Mouse (Mus musculus) R1 (cell line): ENCODE data around the gene Sema4d.

Experiments
- DNase-seq: peaks from one replicate; pipeline ENCODE4 v3.0.0-alpha.2; 2018; ENCODE audit warnings: low read depth, low spot score

Gene Sema4d

DNA sequence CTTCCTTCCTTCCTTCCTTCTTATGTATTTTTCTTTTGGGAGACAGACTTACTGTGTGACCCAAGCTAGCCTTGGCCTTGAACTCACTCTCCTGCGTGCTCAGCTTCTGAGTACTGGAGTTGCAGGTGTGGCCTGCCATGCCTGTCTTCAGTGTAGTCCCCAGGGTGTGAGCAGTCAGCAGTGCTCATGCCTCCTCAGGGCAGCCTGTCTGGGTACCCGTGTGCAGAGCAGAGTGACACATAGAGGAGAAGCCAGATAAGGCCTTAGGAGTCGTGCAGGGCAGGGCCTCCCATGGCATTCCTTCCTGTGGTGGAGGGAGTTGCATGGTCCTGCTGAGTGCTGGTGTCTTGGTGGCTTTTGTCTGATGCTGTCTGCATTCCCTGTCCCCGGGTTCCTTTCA lies 114.2 kb downstream of the Sema4d start:
- DNase-seq, result no peak

- no peak for DNase-seq
These were observed 114.9 kb downstream of the Sema4d start for GRCm38 (mm10) chr13:51678687-51679086.

DNA sequence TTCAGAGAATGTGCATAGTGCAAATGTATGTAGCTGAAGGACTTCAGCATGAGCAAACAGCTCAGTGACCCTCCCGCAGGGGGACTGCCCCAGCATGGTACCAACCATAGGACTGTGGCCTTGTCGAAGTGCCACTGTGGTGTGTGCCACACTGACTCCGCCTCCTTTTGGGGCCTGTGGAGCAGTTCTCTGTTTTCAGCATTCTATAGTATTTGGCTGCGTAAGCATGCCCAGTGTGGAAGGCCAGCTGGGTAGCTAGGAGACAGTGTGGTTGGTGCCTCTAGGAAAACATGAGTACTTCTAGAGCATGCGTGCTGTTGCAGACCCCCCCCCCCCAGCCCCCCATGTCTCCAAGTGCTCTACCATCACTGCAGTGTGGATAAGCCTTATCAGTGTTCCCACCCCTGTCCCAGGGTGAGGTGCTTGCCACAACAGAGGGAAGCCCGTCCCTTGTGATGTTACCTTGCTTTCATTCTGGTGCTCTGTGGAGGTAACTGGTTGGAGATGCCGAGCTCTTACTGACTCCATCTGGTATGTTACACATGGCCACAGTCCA lies 115.8 kb downstream of the Sema4d start:
- DNase-seq, result no peak

DNA sequence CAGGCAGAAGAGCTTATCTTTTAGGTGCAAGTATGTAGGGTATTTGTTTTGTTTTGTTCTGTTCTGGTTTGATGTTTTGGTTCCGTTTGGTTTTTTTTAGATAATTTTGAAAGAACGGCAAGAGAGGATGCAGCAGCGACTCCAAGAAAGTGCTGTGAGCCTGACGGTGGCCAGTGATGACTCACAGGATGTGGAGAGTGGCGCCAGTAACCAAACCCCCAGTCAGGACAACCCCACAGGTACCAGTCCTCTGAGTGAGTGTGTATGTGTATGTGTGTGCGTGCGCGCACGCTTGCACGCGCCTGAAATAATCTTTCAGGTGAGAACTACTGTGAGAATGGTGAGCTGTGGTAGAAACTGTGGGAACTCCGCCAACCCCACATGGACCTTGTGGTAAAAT lies 116.5 kb downstream of the Sema4d start:
- DNase-seq, result no peak

- DNase-seq, result peak; percentile 54
These were observed 116.9 kb downstream of the Sema4d start for GRCm38 (mm10) chr13:51676641-51677040.

DNA sequence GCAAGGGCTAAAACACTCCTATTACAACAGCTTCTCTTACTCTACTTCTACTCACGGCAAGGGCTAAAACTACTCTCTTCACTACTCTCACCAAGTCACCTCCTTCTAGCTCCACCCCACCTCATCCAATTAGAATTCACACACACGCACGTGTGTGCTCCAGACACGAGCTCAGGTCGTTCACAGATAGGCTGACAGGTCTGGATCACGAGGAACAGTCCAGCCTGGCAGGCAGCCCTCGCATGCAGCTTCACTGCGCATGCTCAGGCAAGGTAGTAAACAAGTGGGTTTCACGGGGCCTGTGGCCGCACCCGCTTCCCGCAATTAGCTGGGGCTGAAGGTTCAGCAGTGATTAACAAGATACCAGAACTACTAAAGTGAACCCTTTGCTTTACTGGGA lies 125.4 kb downstream of the Sema4d start:
- DNase-seq, result peak; percentile 91

DNA sequence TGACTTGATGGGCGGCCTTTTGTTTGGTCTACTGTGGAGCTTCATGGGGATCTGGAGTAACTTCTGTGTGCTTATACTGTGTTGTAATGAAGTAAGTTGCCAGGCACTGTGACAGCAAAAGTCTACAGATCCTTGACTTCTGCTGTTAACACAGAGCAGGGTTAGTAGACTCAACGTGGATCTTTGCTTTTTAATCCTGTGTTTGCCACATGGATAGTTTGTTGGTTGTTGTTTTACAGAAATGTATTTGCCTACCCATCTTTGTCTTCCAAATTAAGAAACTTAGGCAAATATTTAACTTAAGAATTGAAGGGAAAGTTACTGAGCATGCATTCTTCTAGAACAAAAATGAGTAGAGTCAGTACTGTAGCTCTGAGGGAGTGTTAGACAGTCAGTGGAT lies 130.0 kb downstream of the Sema4d start:
- no peak for DNase-seq

- DNase-seq, result no peak
These were observed 134.0 kb downstream of the Sema4d start for GRCm38 (mm10) chr13:51659573-51659972.

GRCm38 (mm10) chr13:51658094-51658493 lies 135.5 kb downstream of the Sema4d start:
- no peak for DNase-seq

- DNase-seq, result no peak
These were observed 136.9 kb downstream of the Sema4d start for GRCm38 (mm10) chr13:51656516-51657235.

DNA sequence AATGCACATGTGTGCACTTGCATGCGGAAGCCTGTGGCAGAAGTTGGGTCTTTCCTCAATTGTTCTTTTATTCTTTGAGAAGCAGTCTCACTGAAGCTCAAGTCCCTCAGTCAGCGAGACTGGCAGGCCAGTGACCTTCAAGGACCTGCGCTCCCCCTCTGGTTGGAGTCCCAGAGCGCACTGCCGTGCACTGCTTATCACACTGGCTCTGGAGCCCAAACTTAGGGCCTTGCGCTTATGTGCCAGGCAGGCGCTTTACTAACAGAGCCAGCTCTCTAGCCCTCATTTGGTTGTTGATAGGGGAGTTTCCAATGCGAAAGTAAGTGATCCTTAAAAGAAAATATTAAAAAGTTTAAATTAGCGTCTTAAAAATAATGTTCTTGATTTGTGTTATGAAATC lies 139.6 kb downstream of the Sema4d start:
- DNase-seq, result no peak

- DNase-seq, result no peak
These were observed 140.4 kb downstream of the Sema4d start for GRCm38 (mm10) chr13:51653159-51653558.

- peak; percentile 93 for DNase-seq
These were observed 142.0 kb downstream of the Sema4d start, which contains the start of gene Secisbp2 for GRCm38 (mm10) chr13:51651408-51652064. Gene Secisbp2, plus strand, starts transcription at chr13:51651697.

DNA sequence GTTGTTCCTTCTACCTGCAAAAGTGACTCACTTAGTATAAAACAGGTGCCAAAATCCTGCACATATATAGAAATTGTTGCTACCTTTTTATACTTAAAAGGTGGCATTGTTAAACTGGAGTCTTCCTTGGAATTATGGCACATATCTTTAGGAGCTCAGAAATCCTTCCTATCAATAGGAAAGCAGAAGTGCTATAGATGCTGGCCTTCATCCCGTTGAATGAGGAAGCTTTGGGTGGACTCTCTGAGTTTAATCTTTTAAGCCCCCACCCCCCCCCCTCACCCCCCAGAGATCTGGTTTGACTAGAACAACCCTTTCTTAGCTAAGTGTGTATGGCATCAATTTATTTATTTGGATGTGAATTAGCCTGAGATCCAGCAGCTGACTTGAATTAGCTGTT lies 143.8 kb downstream of the Sema4d start:
- DNase-seq, result no peak

GRCm38 (mm10) chr13:51648237-51648636 lies 145.3 kb downstream of the Sema4d start:
- DNase-seq, result no peak

- no peak for DNase-seq
These were observed 145.8 kb downstream of the Sema4d start for GRCm38 (mm10) chr13:51647770-51648169.

- no peak for DNase-seq
These were observed 147.1 kb downstream of the Sema4d start for GRCm38 (mm10) chr13:51646362-51647027.

- DNase-seq, result peak; percentile 77
These were observed 147.7 kb downstream of the Sema4d start for GRCm38 (mm10) chr13:51645872-51646271.

- peak; percentile 100 for DNase-seq
These were observed 148.4 kb downstream of the Sema4d start, which contains the start of gene Cks2 for GRCm38 (mm10) chr13:51644829-51645789. Gene Cks2, plus strand, starts transcription at chr13:51645232.

GRCm38 (mm10) chr13:51643924-51644828 lies 149.4 kb downstream of the Sema4d start:
- no peak for DNase-seq
